Mouse (Mus musculus) kidney, embryonic 16.5 days (tissue): ENCODE measurements at regions not wholly inside any gene's neighbourhood (a gene's known extent, or its start where the extent isn't known, plus 50 kb on each side); places are given as distances from the start of the nearest gene placed in this dataset.

Experiments
- ATAC-seq: fragments of 200-750 bp; cut with Nextera tagmentation; 2 replicates; pipeline ENCODE4 v1.8.0; 2017; ENCODE audit warnings: moderate TSS enrichment; ENCODE audit not compliant: low FRiP score, low TSS enrichment
- H3K27ac ChIP-seq: fragments of 300-500 bp; sonication (generic); 2 replicates; pipeline ENCODE4 v1.5.1; 2014; ENCODE audit warnings: low read length
- H3K27me3 ChIP-seq: fragments of 300-500 bp; sonication (generic); 2 replicates; pipeline ENCODE4 v1.6.1; 2014; ENCODE audit warnings: low read length, control low read depth, mixed read lengths; ENCODE audit not compliant: insufficient read depth
- H3K36me3 ChIP-seq: fragments of 300-500 bp; sonication (generic); 2 replicates; pipeline ENCODE4 v1.6.1; 2014; ENCODE audit warnings: low read length, control low read depth, mixed read lengths; ENCODE audit not compliant: insufficient read depth
- H3K4me1 ChIP-seq: fragments of 300-500 bp; sonication (generic); 2 replicates; pipeline ENCODE4 v1.6.1; 2014; ENCODE audit warnings: low read length, control low read depth, mixed read lengths; ENCODE audit not compliant: insufficient read depth
- H3K4me2 ChIP-seq: fragments of 300-500 bp; sonication (generic); replicated peaks from 2 replicates; pipeline ENCODE4 v1.6.1; 2014; ENCODE audit warnings: low read depth, low read length
- H3K4me3 ChIP-seq: fragments of 300-500 bp; sonication (generic); 2 replicates; pipeline ENCODE4 v1.5.1; 2014; ENCODE audit warnings: mild to moderate bottlenecking, low read length
- H3K9ac ChIP-seq: fragments of 300-500 bp; sonication (generic); replicated peaks from 2 replicates; pipeline ENCODE4 v1.6.1; 2014; ENCODE audit warnings: low read length
- H3K9me3 ChIP-seq: fragments of 300-500 bp; sonication (generic); 2 replicates; pipeline ENCODE4 v1.6.1; 2016; ENCODE audit warnings: low read length, control low read depth
- WGBS: fragments of 180-500 bp; shearing (Covaris S2); extraction: QIAGEN DNeasy Blood & Tissue Kit; methylation state at CpG from one replicate; pipeline ENCODE4 v1.1.7; 2014; 5-methylcytosine and 5-hydroxymethylcytosine counted together

GRCm38 (mm10) chr11:44340531-44340930, 59.3 kb upstream of the Il12b start:
- H3K27me3 ChIP-seq = no peaks in the 10 kb centered on the region
- no peaks in the 10 kb centered on the region for H3K36me3 ChIP-seq
- H3K27ac ChIP-seq = no peak overlapping the region
- no peak overlapping the region for H3K4me3 ChIP-seq
- H3K9ac ChIP-seq = no peak overlapping the region
- no peaks in the 10 kb centered on the region for H3K9me3 ChIP-seq
- no peak overlapping the region for H3K4me2 ChIP-seq
- no peak for ATAC-seq
- no peaks in the 10 kb centered on the region for H3K4me1 ChIP-seq

DNA sequence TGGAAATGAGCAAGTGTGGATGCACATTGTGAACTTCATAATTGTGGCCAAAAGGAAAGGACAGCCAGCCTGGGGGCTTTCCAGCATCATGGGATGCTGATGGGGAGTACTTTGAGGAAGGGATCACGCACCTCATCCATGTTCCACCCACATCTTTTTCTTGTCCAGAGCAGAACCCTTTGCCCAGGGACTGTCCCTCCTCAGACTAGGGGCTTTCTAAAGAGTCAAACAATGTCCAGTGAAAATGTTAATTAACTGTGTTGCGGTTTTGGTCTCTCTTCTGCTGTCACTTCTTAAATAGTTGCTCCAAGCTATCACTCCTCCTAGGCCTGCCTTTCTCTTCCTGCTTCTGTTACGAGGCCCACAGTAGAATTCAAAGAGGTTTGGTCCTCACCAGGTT, 51.6 kb upstream of the Il12b start:
- no peaks in the 10 kb centered on the region for H3K27me3 ChIP-seq
- no peaks in the 10 kb centered on the region for H3K9me3 ChIP-seq
- 73% methylated on average over 3 of the region's 3 CpGs for WGBS
- H3K4me3 ChIP-seq = no peak overlapping the region
- no peak overlapping the region for H3K27ac ChIP-seq
- peaks cover 6% of the 10 kb centered on the region; the same call in 1 of the 2 replicates for H3K4me1 ChIP-seq
- ATAC-seq = no peak
- H3K4me2 ChIP-seq = no peak overlapping the region
- H3K36me3 ChIP-seq = no peaks in the 10 kb centered on the region
- no peak overlapping the region for H3K9ac ChIP-seq

DNA sequence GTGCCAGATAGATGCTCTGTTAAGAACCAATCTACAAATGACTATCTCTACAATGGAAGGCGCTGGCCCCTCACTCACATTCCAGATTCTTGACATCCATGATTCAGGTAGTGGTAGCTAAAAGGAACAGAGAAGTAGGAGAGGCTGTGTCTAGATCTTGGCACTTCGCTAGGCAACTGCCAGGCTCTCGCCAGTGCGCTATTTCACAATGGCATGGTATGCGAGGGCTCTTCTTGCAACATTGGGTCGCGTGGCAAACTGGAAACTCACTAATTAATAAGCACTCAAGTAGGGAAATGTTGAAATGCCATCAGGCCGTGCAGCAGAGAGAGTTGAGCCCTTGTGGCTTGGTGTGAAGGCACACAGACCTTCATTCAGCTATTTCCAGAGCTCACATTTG, 50.3 kb upstream of the Il12b start:
- H3K27me3 ChIP-seq = no peaks in the 10 kb centered on the region
- no peak overlapping the region for H3K4me2 ChIP-seq
- H3K27ac ChIP-seq = no peak overlapping the region
- H3K9me3 ChIP-seq = no peaks in the 10 kb centered on the region
- peaks cover 6% of the 10 kb centered on the region; the same call in 1 of the 2 replicates for H3K4me1 ChIP-seq
- no peak overlapping the region for H3K4me3 ChIP-seq
- ATAC-seq = no peak
- 82% methylated on average over 8 of the region's 8 CpGs for WGBS
- no peak overlapping the region for H3K9ac ChIP-seq
- H3K36me3 ChIP-seq = no peaks in the 10 kb centered on the region
